Mouse (Mus musculus): ENCODE results near the gene Fsip1. TPM values are rescaled to one million over a fixed set of nuclear protein-coding genes. Genes with fewer than 3 reads are reported as not detected.
"Not testable (repeated sequence)": the region's sequence is repeated elsewhere in the genome, so short reads cannot be mapped to it uniquely, and the experiment has no call there.

Fsip1 gene
- polyA plus RNA-seq, 1 experiment = 0.50 TPM

- DNase-seq (ENCODE audit: extremely low spot score in 1 of 2, low spot score in 1 of 2) = no peak
These were observed 76.7 kb downstream of the Fsip1 start for GRCm38 (mm10) chr2:118179873-118180585.

GRCm38 (mm10) chr2:118179472-118179871 is 77.3 kb downstream of the Fsip1 start:
- no peak for DNase-seq (ENCODE audit: extremely low spot score in 1 of 2, low spot score in 1 of 2)

GRCm38 (mm10) chr2:118174558-118175383 is 82.0 kb downstream of the Fsip1 start:
- no peak for DNase-seq (ENCODE audit: extremely low spot score in 1 of 2, low spot score in 1 of 2)

- DNase-seq (ENCODE audit: extremely low spot score in 1 of 2, low spot score in 1 of 2) = no peak
These were observed 88.5 kb downstream of the Fsip1 start for GRCm38 (mm10) chr2:118168225-118168624.

- DNase-seq (ENCODE audit: extremely low spot score in 1 of 2, low spot score in 1 of 2) = no peak
These were observed 89.0 kb downstream of the Fsip1 start for GRCm38 (mm10) chr2:118167731-118168130.

GRCm38 (mm10) chr2:118165691-118166090 is 91.1 kb downstream of the Fsip1 start:
- no peak for DNase-seq (ENCODE audit: extremely low spot score in 1 of 2, low spot score in 1 of 2)

DNA sequence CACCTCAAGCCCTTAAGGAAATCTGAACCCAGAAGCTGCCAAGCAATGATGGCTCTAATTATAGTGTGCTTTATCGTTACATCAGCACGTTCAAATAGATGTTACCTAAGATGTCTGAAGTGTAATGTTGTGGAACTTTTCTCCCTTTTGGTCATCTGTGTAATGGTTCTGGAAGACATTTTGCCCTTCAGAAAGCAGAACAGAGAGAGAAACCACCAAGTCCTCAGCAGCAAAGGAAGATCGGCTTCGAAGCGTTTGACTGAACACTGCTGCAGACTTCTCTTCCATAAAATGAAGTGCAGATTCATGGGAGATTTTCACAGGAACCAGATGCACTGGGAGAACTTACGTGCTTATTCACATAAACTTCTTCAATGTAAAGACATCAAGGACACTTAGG is 92.6 kb downstream of the Fsip1 start:
- DNase-seq (ENCODE audit: extremely low spot score in 1 of 2, low spot score in 1 of 2) = no peak

GRCm38 (mm10) chr2:118162486-118162885 is 94.3 kb downstream of the Fsip1 start:
- DNase-seq (ENCODE audit: extremely low spot score in 1 of 2, low spot score in 1 of 2) = no peak

GRCm38 (mm10) chr2:118160991-118161390 is 95.8 kb downstream of the Fsip1 start:
- DNase-seq (ENCODE audit: extremely low spot score in 1 of 2, low spot score in 1 of 2) = no peak

DNA sequence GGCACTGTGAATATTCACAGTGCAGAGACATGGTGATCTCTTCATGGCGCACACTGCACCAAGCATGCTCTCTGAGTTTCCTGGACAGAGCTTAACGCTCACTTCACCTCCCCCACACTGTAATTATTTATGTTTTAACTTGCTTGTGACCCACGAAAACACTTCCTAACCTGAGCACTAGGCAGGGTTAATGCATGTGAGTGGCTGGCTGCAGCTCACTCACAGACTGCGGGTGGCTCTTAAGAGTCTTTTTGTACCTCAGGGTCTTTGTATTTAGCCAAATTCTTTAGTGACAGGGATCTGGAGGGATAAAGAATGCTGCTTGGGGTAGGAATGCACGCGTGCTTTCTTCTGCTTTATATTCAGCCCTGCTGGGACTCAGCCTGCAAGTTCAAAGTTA is 96.2 kb downstream of the Fsip1 start:
- no peak for DNase-seq (ENCODE audit: extremely low spot score in 1 of 2, low spot score in 1 of 2)

GRCm38 (mm10) chr2:118159126-118159525 is 97.6 kb downstream of the Fsip1 start:
- no peak for DNase-seq (ENCODE audit: extremely low spot score in 1 of 2, low spot score in 1 of 2)

GRCm38 (mm10) chr2:118158095-118158494 is 98.7 kb downstream of the Fsip1 start:
- no peak for DNase-seq (ENCODE audit: extremely low spot score in 1 of 2, low spot score in 1 of 2)

GRCm38 (mm10) chr2:118149855-118150563 is 106.8 kb downstream of the Fsip1 start:
- DNase-seq (ENCODE audit: extremely low spot score in 1 of 2, low spot score in 1 of 2) = peak; percentile 33 to 79

DNA sequence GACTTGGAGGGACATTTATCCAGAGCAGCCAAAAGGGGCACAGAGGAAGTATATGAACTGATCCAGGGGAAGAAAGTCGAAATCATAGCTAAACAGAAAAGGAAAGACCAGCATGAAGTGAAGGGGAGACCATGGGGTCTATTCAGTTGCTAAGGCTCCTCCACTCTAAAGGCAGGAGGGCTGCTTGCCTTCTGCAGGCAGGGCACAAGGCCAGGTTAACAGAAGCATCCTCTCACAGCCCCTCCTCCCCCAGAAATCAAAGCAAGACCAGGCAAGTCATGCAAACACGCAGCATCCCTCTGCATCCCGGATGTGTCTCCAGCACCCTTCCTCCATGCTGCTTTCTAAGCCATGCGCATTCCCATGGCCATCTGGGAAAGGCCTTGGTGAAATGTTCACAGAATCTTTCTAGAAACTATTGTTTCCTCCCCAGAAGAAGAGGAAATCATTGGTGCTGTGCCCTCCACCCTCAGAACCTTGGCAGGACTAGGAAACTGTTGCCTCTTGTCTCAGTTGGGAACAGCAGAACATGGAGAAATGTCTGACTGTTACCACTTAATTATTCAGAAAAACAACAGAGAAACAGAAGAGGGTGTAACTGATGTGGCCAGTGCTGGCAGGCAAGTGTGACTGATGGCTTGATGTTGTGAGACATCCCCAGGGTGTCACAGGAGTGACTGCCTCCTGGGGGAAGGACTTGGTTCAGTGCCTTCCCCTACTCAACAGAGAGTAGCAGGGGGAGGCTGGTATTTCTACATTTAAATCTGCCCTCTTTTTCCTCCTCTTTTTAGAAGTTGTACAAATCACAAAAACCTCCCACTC is 108.2 kb downstream of the Fsip1 start:
- DNase-seq (ENCODE audit: extremely low spot score in 1 of 2, low spot score in 1 of 2) = peak in 1 of 2 experiments; percentile 12

DNA sequence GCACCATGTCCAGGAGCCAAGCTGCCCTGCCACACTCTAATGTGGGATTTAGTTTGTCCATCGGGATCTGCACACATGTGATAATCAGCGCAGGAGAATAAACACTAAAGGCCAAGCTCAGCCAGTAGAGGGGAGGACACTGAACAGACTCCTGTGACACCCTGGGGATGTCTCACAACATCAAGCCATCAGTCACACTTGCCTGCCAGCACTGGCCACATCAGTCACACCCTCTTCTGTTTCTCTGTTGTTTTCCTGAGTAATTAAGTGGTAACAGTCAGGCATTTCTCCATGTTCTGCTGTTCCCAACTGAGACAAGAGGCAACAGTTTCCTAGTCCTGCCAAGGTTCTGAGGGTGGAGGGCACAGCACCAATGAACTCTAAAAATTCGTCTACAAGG is 109.0 kb downstream of the Fsip1 start:
- not testable (repeated sequence) for DNase-seq (ENCODE audit: extremely low spot score in 1 of 2, low spot score in 1 of 2)

- no peak for DNase-seq (ENCODE audit: extremely low spot score in 1 of 2, low spot score in 1 of 2)
These were observed 115.1 kb downstream of the Fsip1 start for GRCm38 (mm10) chr2:118141651-118142050.

GRCm38 (mm10) chr2:118139261-118139660 is 117.5 kb downstream of the Fsip1 start:
- DNase-seq (ENCODE audit: extremely low spot score in 1 of 2, low spot score in 1 of 2) = no peak

DNA sequence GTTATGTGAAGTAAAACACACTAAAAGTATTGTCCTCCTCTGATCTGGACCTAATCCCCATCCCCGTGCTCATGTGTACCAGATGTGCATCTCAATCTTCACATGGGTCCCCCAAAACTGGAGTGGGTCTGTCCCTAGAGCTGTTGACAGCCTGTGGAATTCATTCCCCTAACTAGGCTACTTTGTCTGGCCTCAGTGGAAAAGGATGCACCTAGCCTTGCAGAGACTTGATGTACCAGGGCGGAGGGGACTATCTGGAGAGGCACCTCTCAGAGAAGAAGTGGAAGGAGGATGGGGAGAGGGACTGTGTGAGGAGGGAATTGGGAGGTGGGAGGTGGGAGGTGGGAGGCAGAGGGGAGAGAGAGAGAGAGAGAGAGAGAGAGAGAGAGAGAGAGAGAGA is 119.0 kb downstream of the Fsip1 start:
- DNase-seq (ENCODE audit: extremely low spot score in 1 of 2, low spot score in 1 of 2) = no peak

DNA sequence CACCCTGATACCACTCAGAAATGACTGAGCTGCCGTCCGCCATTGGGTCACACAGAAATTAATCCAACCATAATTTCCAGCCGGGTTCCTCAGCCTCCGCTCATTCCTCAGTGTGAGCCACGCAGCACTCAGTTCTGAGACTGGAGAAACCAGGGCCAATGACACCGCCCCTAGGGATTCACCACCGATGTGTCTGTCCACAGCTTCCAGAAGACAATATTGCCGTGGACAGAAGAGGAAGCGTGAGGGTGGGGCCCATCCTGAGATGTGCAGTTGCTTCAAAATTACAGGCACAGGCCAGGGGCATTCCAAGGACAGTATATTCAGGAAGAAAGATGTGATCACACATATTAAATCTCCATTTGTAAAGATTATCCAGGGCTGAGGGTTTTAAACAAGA is 119.7 kb downstream of the Fsip1 start:
- no peak for DNase-seq (ENCODE audit: extremely low spot score in 1 of 2, low spot score in 1 of 2)

DNA sequence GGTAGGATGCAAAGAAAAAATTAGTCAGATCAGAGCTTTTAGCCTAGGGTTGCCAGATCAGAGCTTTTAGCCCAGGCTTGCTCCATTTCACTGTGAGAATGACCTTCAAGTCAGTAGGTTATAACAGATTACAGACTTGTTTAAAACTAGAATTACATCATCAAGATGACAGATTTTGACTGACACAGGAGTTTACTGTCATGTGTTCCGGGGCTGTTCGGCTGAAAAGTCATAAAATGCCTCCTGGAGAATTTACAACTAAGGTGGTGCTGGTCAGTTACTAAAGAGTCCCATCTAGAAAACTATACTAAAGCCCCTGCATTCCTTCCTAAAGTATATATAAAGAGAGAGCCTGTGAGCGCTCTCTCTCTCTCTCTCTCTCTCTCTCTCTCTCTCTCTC is 128.5 kb downstream of the Fsip1 start:
- DNase-seq (ENCODE audit: extremely low spot score in 1 of 2, low spot score in 1 of 2) = no peak

Data from frontal cortex, adult 2 months (tissue).